Mouse (Mus musculus) A20 (cell line): Measurements from ENCODE around the gene 2010109A12Rik.

Experiments
- DNase-seq: peaks from one replicate; pipeline ENCODE4 v3.0.0-alpha.2; 2011; ENCODE audit warnings: low read depth, low spot score

Gene 2010109A12Rik

DNA sequence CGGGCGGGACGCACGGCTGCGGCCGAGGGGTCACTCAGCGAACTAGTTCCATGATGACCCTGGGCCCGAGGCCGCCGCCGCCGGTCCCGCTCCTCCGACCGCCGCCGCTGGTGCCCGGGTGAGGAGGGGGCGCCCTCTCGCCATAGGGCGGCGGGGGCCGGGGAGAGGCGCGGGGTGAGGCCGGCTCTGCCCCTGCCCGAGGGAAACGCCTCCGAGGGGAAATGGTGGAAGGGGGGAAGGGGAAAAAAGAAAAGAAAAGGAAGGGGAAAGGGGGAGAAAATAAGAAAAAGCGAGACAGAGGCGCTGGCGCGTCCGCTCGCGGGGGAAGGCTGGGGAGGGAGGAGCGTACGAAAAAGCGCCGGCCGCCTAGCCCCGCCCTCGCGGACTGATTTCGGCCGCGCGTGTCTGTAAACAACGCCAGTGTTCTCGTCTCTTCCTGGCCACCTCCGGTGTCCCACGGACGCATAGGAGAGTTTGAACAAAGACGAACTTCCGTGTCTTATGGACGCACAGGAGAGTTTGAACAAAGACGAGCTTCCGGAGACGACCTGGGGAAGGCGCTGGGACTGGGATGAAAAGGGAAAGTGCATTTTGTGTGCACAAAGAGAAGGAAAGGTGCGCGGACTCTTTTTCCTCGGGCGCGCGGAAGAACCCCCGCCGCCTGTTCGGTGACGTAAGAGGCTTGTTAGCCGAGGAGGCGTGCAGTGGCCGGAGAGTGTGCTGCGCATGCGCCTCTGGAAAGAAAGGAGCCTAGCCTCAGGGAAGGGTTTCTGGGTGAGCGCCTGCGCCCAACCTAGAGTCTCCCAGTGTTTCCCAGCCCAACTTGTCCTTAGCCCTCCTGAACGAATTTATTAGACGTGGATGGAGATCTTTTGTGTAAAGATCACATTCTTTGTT lies at the start of gene 2010109A12Rik, which contains the start of gene Ccni:
TSS of gene 2010109A12Rik (plus strand) at position 410 of the 897 bp plus-strand sequence.
TSS of gene Ccni (minus strand) at position 387 of the 897 bp plus-strand sequence.
- DNase-seq: peak; percentile 98

DNA sequence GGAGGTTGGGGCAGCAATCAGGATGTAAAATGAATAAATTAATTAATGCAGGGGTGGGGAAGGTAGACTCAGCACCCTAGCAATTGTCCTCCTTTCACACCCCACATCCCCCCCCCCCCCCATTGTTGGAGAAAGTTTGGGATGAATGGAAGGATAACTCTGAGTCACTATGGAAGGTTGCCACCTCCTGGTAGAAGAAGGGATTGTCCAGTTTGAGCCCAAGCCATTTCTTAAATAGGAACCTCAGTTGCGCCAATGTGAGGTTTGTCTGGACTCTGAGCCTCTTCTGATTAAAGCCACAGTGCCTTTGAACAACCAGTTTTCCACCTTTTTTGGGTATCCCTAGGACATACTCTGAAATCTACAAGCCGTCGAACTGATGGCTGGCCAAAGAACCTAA lies 42.8 kb upstream of the 2010109A12Rik start:
- DNase-seq: peak; percentile 35

DNA sequence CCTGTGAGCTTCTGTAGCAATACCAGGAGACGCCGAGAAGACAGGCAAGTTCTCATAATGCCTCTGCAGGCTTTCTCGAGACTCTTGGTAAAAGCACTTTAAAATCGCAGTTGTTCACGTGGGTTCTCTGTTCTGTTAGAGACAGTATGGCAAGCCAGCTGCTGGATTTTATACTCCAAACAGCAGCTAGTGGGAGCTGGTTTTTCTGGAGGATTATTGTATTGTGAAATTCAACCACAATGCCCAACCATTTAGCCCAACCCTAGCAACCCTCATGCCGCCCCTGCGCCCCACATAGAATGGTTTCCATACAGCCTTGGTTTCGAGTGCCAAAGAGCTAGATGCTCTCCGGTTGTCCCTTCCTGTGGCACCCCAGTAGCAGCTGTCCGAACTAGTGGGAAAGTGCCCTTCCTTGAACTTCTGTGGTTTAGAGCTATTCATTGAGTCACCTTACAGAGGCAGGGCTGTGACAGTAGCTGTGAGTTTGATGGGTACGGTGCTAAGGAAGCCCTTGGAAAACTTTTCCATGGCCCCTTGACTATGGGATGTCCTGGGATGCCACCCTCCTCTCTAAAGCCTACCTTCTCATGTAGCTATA lies 38.3 kb upstream of the 2010109A12Rik start:
- DNase-seq: peak; percentile 38

DNA sequence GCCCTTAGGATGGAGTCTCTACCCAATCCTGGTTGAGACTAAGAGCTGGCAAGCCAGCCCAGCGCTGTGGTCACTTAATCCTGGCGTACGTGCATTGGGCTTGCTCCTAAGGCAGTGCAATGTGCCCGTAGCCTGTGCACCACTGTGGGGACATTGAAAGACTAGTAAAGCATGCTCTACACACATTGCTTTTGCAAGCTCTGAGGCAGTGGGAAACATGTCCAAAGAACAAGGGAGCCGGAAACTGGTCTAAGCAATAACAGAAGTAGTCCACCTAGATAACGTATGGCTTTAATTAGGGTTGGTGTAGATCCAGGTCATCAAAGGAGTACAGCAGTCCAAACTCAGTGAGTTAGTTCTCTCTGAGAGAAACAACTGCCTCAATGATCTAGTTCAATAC lies 37.7 kb upstream of the 2010109A12Rik start:
- no peak for DNase-seq

DNA sequence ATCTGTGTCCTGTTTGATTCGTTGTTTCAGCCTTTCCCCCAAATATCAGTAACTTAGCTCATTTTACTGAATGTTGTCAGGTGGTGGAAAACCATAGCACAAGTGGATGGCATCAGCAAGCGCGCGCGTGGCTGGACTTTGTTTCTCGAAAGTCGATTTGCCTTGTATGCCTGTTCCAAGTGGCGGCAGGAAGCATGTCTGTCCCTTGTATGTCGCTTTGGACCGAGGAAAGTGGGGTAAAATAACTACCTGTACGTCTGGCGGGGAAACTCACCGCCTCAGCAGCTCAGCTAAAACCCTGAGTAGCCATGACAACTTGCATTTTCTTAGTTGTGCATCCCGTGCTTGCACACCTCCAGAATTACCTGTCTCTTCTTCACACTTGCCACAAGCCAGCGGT lies 34.9 kb upstream of the 2010109A12Rik start:
- DNase-seq: no peak

- no peak for DNase-seq
Measured at GRCm38 (mm10) chr5:93172536-93172935, 33.8 kb upstream of the 2010109A12Rik start.

DNA sequence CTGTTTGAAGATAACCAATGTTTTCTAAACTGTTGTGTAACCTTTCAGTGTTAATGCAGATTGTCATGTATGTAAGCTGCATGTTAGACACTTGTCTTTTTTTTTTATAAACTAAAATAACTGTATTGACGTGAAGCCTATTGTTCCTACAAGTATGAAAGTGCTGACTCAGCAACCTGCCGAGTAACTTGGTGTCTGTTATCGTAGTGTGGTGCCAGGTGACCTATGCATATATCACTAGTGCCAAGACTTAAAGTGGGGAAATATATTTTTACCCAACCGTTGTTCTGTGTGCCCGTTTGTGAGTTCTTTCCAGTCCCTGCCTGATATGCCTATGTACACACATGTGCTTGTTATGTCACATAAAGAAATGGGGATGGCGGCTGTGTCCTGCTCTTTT lies 31.6 kb upstream of the 2010109A12Rik start:
- no peak for DNase-seq

GRCm38 (mm10) chr5:93178616-93179015 lies 27.7 kb upstream of the 2010109A12Rik start:
- DNase-seq: no peak

GRCm38 (mm10) chr5:93180252-93180651 lies 26.1 kb upstream of the 2010109A12Rik start:
- no peak for DNase-seq

DNA sequence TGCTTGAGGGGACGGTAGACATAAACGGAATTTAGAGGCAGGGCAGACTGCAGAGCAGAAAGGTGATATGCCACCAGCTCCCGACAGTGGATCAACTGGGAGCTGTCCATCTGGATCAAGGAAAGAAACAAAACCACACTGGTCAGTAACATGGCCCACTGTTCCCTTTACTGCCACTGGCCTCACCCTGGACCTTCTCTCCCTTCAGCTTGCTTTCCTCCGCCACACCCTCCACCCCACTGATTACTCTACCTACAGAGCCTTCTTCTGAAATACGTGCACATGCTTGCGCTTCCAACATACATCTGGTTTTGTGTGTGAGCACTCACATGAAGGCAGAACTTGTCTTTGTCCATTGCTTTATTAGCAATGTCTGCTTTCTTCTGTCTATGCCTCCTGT lies 23.0 kb upstream of the 2010109A12Rik start:
- DNase-seq: no peak

GRCm38 (mm10) chr5:93184548-93184947 lies 21.8 kb upstream of the 2010109A12Rik start:
- no peak for DNase-seq

GRCm38 (mm10) chr5:93189607-93190006 lies 16.7 kb upstream of the 2010109A12Rik start:
- no peak for DNase-seq

DNA sequence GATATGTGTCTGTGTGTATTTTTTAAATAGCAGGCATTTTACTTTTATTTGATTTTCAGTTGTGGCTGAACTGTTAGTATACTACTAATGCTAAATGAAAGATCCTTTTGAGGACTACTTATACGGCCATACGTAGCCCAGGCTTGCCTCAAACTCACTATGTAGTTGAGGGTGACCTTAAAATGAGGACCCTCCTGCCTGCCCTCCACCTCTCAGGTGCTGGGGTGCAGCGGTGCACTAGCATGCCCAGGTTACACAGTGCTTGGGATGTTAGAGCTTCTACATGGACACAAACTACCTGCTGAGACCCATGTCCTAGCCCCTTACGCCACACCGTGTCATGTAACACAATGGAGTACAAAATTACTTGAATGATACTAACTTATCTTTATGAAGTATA lies 15.9 kb upstream of the 2010109A12Rik start:
- DNase-seq: no peak

- DNase-seq: no peak
Measured at GRCm38 (mm10) chr5:93198232-93198631, 8.1 kb upstream of the 2010109A12Rik start.

GRCm38 (mm10) chr5:93201181-93201580 lies 5.1 kb upstream of the 2010109A12Rik start:
- DNase-seq: no peak

- DNase-seq: peak; percentile 74
Measured at GRCm38 (mm10) chr5:93205371-93206108, 778 bp upstream of the 2010109A12Rik start.

GRCm38 (mm10) chr5:93207006-93207348 lies 659 bp downstream of the 2010109A12Rik start:
- no peak for DNase-seq

- peak; percentile 34 for DNase-seq
Measured at GRCm38 (mm10) chr5:93207555-93207954, 1.2 kb downstream of the 2010109A12Rik start.

DNA sequence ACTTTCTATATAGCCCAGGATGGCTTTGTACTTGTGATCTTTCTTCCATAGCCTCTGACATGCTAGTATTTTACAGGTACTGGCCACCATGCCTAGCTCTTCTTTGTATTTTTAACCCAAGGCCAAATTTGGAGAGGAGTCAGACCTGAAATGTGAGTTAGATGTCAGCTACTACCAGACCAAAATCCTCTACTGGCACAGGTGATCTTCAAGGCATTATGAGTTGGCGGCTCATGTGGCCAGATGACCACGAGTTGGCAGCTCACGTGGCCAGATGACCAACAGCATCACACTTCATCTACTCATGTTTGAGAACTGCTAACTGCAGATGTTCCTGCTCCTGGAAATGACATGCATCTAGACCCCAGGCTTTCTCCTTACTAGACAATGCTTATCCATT lies 12.1 kb downstream of the 2010109A12Rik start:
- DNase-seq: no peak

- no peak for DNase-seq
Measured at GRCm38 (mm10) chr5:93221661-93222060, 15.3 kb downstream of the 2010109A12Rik start.

- DNase-seq: no peak
Measured at GRCm38 (mm10) chr5:93224549-93224948, 18.2 kb downstream of the 2010109A12Rik start.

- DNase-seq: no peak
Measured at GRCm38 (mm10) chr5:93227157-93227556, 20.8 kb downstream of the 2010109A12Rik start.
